Mouse (Mus musculus) urinary bladder, adult 2 months (tissue): ENCODE results near the gene Plekhh3. TPM values are rescaled to one million over a fixed set of nuclear protein-coding genes. Genes with fewer than 3 reads are reported as not detected.
"Not testable (repeated sequence)": the region's sequence is repeated elsewhere in the genome, so short reads cannot be mapped to it uniquely, and the experiment has no call there.

Experiments used
- DNase-seq: peaks from one replicate; pipeline ENCODE4 v3.0.0; 2022; ENCODE audit warnings: low spot score
- polyA plus RNA-seq: library from polyadenylated mRNA; depleted of rRNA; stranded (reverse); fragments of >200 nt; gene quantifications from 2 replicates; pipeline ENCODE4 v1.2.3, GENCODE M21; 2012

Plekhh3 gene
- polyA plus RNA-seq, 1 experiment: 33.9 TPM

GRCm38 (mm10) chr11:101149178-101150105 is 21.7 kb downstream of the Plekhh3 start:
- no peak for DNase-seq

DNA sequence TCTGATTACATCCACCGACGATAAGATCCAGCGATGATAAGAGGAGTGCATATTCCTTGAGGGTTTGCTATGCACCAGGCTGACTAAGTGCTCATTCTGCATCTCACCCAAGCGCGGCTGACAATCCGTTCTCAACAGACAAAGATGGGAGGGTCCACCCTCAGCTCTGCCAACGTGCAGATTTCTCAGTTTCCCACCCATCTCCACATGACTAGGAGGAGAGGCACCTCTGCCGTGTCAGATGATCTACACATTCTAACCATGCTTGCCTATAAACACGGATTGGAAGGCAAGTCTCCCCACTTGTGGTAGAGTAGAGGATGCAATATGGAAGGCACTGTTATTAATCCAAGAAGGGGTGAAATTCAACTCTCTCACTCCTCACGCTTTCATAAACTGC is 22.4 kb downstream of the Plekhh3 start:
- no peak for DNase-seq

DNA sequence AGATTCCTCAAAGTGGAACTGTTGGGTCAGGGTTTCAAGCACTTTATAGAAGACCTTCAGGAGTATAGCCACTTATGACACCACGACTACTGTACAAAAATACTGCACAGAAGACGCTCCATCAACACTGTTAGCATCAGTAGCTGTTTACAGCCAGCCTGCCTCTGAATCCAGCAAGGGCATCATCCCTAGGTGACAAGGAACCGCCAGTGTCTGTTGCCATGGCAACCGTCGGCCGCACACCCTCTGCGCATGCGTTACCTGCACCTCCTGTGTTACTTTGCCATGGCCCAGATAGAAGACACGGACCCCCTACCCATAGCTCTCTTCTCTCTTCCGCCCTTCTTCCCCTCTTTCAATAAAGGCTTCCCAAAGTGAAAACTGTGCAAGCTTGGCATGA is 24.8 kb downstream of the Plekhh3 start:
- DNase-seq: no peak

DNA sequence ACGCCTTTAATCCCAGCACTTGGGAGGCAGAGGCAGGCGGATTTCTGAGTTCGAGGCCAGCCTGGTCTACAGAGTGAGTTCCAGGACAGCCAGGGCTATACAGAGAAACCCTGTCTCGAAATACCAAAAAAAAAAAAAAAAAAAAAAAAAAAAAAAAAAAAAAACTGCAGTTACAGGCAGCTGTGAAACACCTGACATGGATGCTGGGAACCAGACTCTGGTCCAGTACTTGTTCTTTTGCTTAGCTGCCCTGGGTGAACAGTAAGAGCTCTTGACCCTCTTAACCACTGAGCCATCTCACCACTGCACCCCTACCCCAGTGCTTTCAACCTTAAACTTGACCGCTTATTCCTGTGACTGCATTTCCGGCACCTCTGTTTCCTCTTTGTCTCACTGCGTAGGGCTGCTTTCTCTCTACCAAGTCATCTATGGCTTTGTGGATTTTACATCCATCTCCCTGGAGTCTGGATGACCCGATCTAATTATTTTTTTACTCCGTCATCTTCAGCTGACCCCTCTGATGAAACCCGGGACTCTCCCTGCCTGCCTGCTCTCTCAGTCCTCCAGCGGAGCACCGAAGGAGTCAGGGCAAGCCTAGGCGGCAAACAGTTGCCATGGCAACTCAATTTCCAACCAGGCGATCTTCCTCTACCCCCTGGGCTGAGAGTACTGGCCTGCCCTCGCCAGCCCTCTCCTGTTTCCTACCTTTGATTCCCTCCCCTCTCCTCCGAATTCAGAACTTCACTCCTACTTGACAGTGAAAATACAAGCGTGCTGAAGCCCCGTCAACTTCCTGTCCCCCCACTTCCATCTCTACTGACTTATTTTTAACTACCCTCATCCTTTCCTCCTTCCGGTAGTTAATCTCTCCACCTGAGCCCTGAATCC is 27.6 kb downstream of the Plekhh3 start:
- no peak for DNase-seq

GRCm38 (mm10) chr11:101142215-101142967 is 28.8 kb downstream of the Plekhh3 start:
- no peak for DNase-seq

DNA sequence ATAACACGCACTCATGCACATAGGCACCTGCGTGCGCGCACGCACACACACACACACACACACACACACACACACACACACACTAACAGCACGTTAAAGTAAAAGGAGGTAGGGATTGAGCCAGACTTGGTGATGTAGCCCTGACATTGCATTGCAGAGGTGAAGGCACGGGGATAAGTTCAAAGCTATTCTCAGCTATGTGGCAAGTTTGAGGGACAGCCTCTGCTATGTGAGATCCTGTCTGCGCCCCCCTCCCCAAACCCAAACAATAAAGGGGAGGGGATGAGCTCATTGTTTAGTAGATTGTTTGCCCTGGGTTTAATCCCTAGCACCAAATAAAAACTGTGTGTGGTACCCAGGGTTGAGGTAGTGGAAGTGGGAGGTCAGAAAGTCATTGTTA is 30.1 kb downstream of the Plekhh3 start:
- DNase-seq: no peak

GRCm38 (mm10) chr11:101140164-101140819 is 30.9 kb downstream of the Plekhh3 start:
- DNase-seq: no peak

- peak; percentile 42 for DNase-seq
Observed at GRCm38 (mm10) chr11:101138536-101139181, 32.5 kb downstream of the Plekhh3 start.

GRCm38 (mm10) chr11:101137000-101137399 is 34.2 kb downstream of the Plekhh3 start:
- DNase-seq: no peak

DNA sequence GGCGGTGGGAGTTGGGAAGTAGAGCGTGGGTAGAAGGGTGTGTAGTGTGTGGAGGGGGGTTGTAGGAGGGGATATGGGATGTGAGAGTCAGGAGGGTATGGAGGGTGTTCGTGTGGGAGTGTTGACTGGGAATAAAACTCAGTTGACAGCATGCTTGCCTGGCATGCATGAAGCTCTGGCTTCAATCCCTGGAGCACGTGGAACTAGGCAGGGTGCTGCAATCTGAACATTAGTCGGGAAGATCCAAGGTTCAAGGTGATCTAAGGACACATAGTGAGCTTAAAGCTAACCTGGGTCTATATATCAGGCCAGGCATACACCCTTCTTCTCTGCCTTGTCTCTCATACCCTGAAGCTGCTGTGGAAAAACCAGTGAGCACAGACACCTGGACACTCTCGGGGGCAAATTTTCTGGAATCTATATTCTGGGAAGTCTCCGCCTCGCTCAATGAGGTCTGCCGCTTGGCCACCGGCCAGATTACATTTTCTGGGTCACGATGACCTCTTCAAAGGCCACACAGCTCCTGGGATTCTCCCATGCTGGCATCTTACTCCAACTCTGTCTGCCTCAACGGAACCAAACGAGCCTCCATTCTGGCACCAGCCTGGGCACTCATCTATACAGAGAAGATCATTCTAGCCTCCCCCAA is 36.8 kb downstream of the Plekhh3 start:
- DNase-seq: no peak

DNA sequence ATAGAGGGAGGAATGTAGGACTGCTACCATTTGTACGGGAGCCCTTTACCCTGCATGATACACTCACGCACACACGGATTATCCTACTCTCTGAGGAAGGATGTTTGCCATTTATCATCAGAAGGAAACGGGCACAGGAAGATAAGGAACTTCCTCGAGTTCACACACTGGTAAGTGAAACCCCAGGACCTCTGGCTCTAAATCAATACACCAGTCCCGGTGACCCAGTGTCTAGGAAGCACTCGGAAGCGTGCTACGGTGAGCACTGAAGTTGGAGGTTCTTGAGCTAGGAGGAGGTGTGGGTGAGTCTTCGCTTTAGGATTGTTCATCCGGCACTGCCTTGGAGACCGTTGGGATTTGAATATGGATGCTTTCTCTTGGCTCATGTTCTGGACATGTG is 38.1 kb downstream of the Plekhh3 start:
- DNase-seq: no peak

DNA sequence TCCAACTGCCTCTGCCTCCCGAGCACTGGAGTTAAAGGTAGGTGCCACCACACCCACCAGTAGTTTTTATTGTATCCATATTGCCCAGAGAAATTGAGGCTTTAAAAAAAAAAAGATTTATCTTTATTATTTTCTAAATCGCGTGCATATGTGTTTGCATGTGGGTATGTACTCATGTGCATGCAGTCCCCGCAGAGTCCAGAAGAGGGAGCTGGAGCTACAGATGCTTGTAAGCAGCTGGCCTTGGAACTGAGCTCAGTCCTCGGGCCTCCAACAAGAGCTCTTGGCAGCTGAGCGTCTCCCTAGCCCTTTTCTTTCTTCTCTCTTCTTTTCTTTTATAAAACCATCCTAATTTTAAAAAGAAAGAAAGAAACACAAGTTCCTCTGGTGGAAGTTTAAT is 39.5 kb downstream of the Plekhh3 start:
- no peak for DNase-seq

GRCm38 (mm10) chr11:101131187-101131586 is 40.0 kb downstream of the Plekhh3 start:
- no peak for DNase-seq

DNA sequence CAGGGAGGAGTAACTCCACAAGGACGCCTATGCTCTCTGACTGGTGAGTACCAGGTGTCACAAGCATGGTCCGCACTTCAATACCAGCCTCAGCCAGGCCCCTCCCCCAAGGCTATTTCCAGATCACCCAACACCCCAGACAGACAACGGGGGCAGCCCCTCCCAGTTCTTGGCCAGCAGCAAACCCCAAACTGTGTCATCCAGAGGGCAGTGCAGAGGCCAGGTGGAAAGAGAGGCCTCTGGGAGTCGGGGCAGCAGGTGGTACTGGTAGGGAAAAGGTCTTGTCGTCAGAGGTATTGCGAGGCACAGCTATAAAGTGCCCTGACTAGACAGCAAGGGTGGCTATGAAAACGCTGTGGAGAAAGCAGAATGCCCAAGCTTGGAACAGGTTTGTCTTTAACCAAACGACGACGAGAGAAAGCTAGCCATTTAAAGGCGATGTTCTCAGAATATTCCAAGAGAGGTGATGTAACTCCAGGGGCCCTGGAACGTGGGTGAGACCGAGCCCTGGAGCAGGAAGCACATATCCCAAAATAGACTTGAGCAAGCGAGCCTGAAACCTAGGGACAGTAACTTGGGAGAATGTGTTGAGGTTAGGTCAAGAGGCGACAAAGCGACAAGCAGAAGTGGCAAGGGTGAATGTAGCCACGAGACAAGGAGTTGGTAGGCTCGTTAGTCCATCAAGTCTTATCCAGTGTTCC is 40.9 kb downstream of the Plekhh3 start:
- no peak for DNase-seq

GRCm38 (mm10) chr11:101128996-101129577 is 42.1 kb downstream of the Plekhh3 start:
- no peak for DNase-seq

DNA sequence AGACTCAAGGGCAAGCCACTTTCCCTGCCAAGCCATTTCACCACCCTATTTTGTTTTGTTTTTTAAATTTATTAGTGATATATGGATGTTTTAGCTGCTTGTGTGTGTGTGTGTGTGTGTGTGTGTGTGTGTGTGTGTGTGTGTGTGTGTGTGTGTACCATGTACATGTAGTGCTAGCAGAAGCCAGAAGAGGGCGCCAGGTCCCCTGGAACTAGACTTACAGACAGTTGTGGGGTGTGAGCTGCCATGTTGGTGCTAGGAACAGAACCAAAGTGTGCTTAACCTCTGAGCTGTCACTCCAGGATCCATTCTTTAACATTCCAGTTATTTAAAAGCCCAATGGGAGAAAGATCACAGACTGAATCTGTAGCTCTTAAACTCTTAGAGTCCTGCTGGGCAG is 44.1 kb downstream of the Plekhh3 start:
- DNase-seq: no peak

DNA sequence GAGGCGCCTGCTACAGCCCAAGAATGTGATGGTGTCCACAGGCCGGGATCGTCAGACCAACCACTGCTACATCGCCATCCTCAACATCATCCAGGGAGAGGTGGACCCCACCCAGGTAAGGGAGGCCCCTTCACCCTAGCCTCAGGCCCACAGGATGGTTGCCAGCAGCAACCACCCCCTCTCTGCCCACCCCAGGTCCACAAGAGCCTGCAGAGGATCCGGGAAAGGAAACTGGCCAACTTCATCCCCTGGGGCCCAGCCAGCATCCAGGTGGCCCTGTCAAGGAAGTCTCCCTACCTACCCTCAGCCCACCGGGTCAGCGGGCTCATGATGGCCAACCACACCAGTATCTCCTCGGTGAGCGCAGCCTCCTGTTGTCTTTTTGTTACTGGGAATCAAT is 46.1 kb downstream of the Plekhh3 start:
- DNase-seq: not testable (repeated sequence)

GRCm38 (mm10) chr11:101124494-101124893 is 46.7 kb downstream of the Plekhh3 start:
- DNase-seq: not testable (repeated sequence)

- DNase-seq: no peak
Observed at GRCm38 (mm10) chr11:101120545-101121188, 50.5 kb downstream of the Plekhh3 start.
